8 mouse cellular contexts compared by ENCODE assay signal in genomic region chr4:31965208-31965607, GRCm38 (mm10). TPM values are rescaled to one million over a fixed set of nuclear protein-coding genes. Genes with fewer than 3 reads are reported as not detected.
DNase-seq lines count a peak whose midpoint lies in the region; ATAC-seq and TF ChIP-seq lines count a peak whose summit lies in the region.

No protein-coding gene starts in this region.

- peak overlapping the region; percentile 58; the same call in 1 of the 2 replicates for H3K9ac ChIP-seq in embryonic facial prominence, embryonic 13.5 days
- no peak overlapping the region for H3K9ac ChIP-seq in intestine, embryonic 15.5 days

- peaks cover 66% of the 10 kb centered on the region for H3K79me2 ChIP-seq in myocyte (ENCODE audit: control insufficient read depth, insufficient read depth)

- no peak for DNase-seq in layer of hippocampus, adult 2 months (ENCODE audit: low spot score in 2 of 2)
- no peak for DNase-seq in layer of hippocampus, postnatal 36 days
- DNase-seq in spleen, postnatal 10 days (ENCODE audit: low spot score in 2 of 2), result no peak
- no peak for DNase-seq in adrenal gland, postnatal 4 days (ENCODE audit: low spot score in 2 of 2)
- no peak for DNase-seq in left cerebral cortex, postnatal 4 days

- H3K4me1 ChIP-seq in embryonic facial prominence, embryonic 13.5 days, result peaks cover 21% of the 10 kb centered on the region
- peaks cover 9% of the 10 kb centered on the region; the same call in 1 of the 2 replicates for H3K4me1 ChIP-seq in intestine, embryonic 15.5 days (replicated peaks)

- H3K9me3 ChIP-seq in embryonic facial prominence, embryonic 13.5 days, result no peaks in the 10 kb centered on the region
- no peaks in the 10 kb centered on the region for H3K9me3 ChIP-seq in intestine, embryonic 15.5 days

- H3K4me2 ChIP-seq in embryonic facial prominence, embryonic 13.5 days, result peak overlapping the region; percentile 86
- peak overlapping the region; percentile 74 for H3K4me2 ChIP-seq in intestine, embryonic 15.5 days (replicated peaks)
- H3K4me2 ChIP-seq in myocyte (ENCODE audit: low read depth), result peak overlapping the region; percentile 89

- H3K27me3 ChIP-seq in embryonic facial prominence, embryonic 13.5 days, result no peaks in the 10 kb centered on the region
- H3K27me3 ChIP-seq in intestine, embryonic 15.5 days (replicated peaks), result no peaks in the 10 kb centered on the region
- no peaks in the 10 kb centered on the region for H3K27me3 ChIP-seq in myocyte (ENCODE audit: control insufficient read depth, insufficient read depth, insufficient read length)

- no peak for ATAC-seq in embryonic facial prominence, embryonic 13.5 days (ENCODE audit: insufficient number of reproducible peaks, insufficient read depth, low FRiP score, low TSS enrichment, low read depth)
- ATAC-seq in intestine, embryonic 15.5 days, result no peak

- no peak overlapping the region for H3ac ChIP-seq in myocyte (ENCODE audit: control insufficient read depth, insufficient read length)

- intact Hi-C loops in left cerebral cortex, postnatal 4 days (cut with DNase I), result no loop called here

- no peak for TF ChIP-seq CTCF in layer of hippocampus, adult 2 months (conservative IDR thresholded peaks at IDR 0.05)

- H3K27ac ChIP-seq in layer of hippocampus, adult 2 months, result no peak overlapping the region
- no peak overlapping the region for H3K27ac ChIP-seq in embryonic facial prominence, embryonic 13.5 days
- no peak overlapping the region for H3K27ac ChIP-seq in intestine, embryonic 15.5 days

- no peaks in the 10 kb centered on the region for H3K36me3 ChIP-seq in embryonic facial prominence, embryonic 13.5 days
- no peaks in the 10 kb centered on the region for H3K36me3 ChIP-seq in intestine, embryonic 15.5 days
- H3K36me3 ChIP-seq in myocyte (ENCODE audit: control insufficient read depth, insufficient read depth), result no peaks in the 10 kb centered on the region

- 44% methylated on average over 2 of the region's 2 CpGs for WGBS in embryonic facial prominence, embryonic 13.5 days
- 41% methylated on average over 2 of the region's 2 CpGs for WGBS in intestine, embryonic 15.5 days

- peak overlapping the region; percentile 94 for H3K4me3 ChIP-seq in layer of hippocampus, adult 2 months
- peak overlapping the region; percentile 82 for H3K4me3 ChIP-seq in embryonic facial prominence, embryonic 13.5 days
- peak overlapping the region; percentile 62; the same call in 1 of the 2 replicates for H3K4me3 ChIP-seq in intestine, embryonic 15.5 days (replicated peaks)
- H3K4me3 ChIP-seq in myocyte, result peak overlapping the region; percentile 77

- no peak for TF ChIP-seq POLR2A in myocyte (IDR thresholded peaks at IDR 0.05; ENCODE audit: insufficient read length, low read depth)

TF ChIP-seq in myocyte, 11 proteins besides CTCF, POLR2A, EP300 and RAD21:
- TF ChIP-seq E2F4 (IDR thresholded peaks at IDR 0.05; ENCODE audit: insufficient read depth), result no peak
- TF ChIP-seq TCF12 (IDR thresholded peaks at IDR 0.05; ENCODE audit: insufficient read depth, poor library complexity, severe bottlenecking), result no peak
- no peak for TF ChIP-seq REST (IDR thresholded peaks at IDR 0.05; ENCODE audit: insufficient read depth, insufficient read length)
- no peak for TF ChIP-seq MYOG (IDR thresholded peaks at IDR 0.05; ENCODE audit: control insufficient read depth in 1 of 3, insufficient read depth in 1 of 3, insufficient read length in 2 of 3, low read depth in 2 of 3)
- no peak for TF ChIP-seq CEBPB (IDR thresholded peaks at IDR 0.05; ENCODE audit: insufficient read depth, poor library complexity, severe bottlenecking)
- no peak for TF ChIP-seq MYOD1 (IDR thresholded peaks at IDR 0.05; ENCODE audit: control insufficient read depth in 1 of 3, insufficient read length in 2 of 3, low read depth in 2 of 3)
- TF ChIP-seq POLR2AphosphoS2 (IDR thresholded peaks at IDR 0.05; ENCODE audit: insufficient read length, low read depth), result no peak
- no peak for TF ChIP-seq SRF (IDR thresholded peaks at IDR 0.05; ENCODE audit: control insufficient read depth, insufficient read length, low read depth)
- no peak for TF ChIP-seq USF1 (IDR thresholded peaks at IDR 0.05; ENCODE audit: low read depth)
- TF ChIP-seq MAX (IDR thresholded peaks at IDR 0.05; ENCODE audit: low read depth), result no peak
- TF ChIP-seq TCF3 (IDR thresholded peaks at IDR 0.05; ENCODE audit: insufficient read length, low read depth), result no peak

RNA-seq across cellular contexts. Expression of gene Map3k7, which starts 1.3 kb away (rescaled TPM):
- total RNA-seq in layer of hippocampus, adult 2 months (2021), result 10 to 100 TPM; 39.8 to 40.0 TPM
- total RNA-seq in layer of hippocampus, postnatal 36 days (2021), result 10 to 100 TPM; 35.7 to 42.3 TPM
- 36.2 and 40.1 TPM in 2 replicates for polyA plus RNA-seq in embryonic facial prominence, embryonic 13.5 days (2015; fragmentation: Nextera tagmentation; extraction: Ambion mirVana)
- polyA plus RNA-seq in intestine, embryonic 15.5 days (2015; fragmentation: Nextera tagmentation; extraction: Ambion mirVana), result 23.0 TPM in 2 replicates
- polyA plus RNA-seq in myocyte (2012; fragmentation: generic; extraction: Trizol), result 16.3 TPM
- 10 to 100 TPM; 47.8 to 55.2 TPM for total RNA-seq in adrenal gland, postnatal 4 days (2021)
- total RNA-seq in left cerebral cortex, postnatal 4 days (2021), result 10 to 100 TPM; 58.2 to 62.2 TPM
